Comparison of ENCODE assay signal across 14 mouse cellular contexts in genomic region chr7:19540771-19541566, GRCm38 (mm10). TPM values are rescaled to one million over a fixed set of nuclear protein-coding genes. Genes with fewer than 3 reads are reported as not detected.
DNase-seq lines count a peak whose midpoint lies in the region; ATAC-seq lines count a peak whose summit lies in the region.
"Had no signal": no experiment of that assay in that cellular context is flagged by ENCODE, and none has a peak within 500 bp of the region (broad histone marks: within the 10 kb centered on the region; RNA-seq: fewer than 3 reads in every experiment).

No protein-coding gene starts in this region.

- peak overlapping the region; percentile 63; the same call in 1 of the 2 replicates for H3K27ac ChIP-seq in forebrain, embryonic 12.5 days
- H3K27ac ChIP-seq in forebrain, embryonic 16.5 days (ENCODE audit: low read length), result no peak overlapping the region
- H3K27ac ChIP-seq: embryonic facial prominence, embryonic 10.5 days; liver, embryonic 14.5 days had no signal

- H3K27me3 ChIP-seq in forebrain, embryonic 12.5 days, result no peaks in the 10 kb centered on the region
- no peaks in the 10 kb centered on the region for H3K27me3 ChIP-seq in forebrain, embryonic 16.5 days (replicated peaks; ENCODE audit: control insufficient read depth, insufficient read depth, low read length)

- H3K9ac ChIP-seq in forebrain, embryonic 12.5 days, result no peak overlapping the region
- H3K9ac ChIP-seq in forebrain, embryonic 16.5 days (replicated peaks; ENCODE audit: low read depth, low read length), result no peak overlapping the region
- H3K9ac ChIP-seq: liver, embryonic 14.5 days had no signal

- DNase-seq in kidney, adult 9 months, result peak; percentile 31
- DNase-seq in kidney, postnatal 10 days, result no peak
- peak; percentile 65 for DNase-seq in cerebellum, postnatal 10 days
- peak; percentile 49 for DNase-seq in lung, postnatal 25 days (ENCODE audit: low spot score)
- DNase-seq in urinary bladder, postnatal 4 days (ENCODE audit: low spot score in 2 of 2), result no peak
- DNase-seq in layer of hippocampus, adult 11-12 months (ENCODE audit: low spot score), result no peak
- DNase-seq: retina, postnatal 1 day had no signal

- no peak overlapping the region for H3K4me2 ChIP-seq in forebrain, embryonic 12.5 days
- no peak overlapping the region for H3K4me2 ChIP-seq in forebrain, embryonic 16.5 days (ENCODE audit: low read length)
- H3K4me2 ChIP-seq: midbrain, embryonic 11.5 days had no signal

- no peaks in the 10 kb centered on the region for H3K9me3 ChIP-seq in forebrain, embryonic 12.5 days
- H3K9me3 ChIP-seq in forebrain, embryonic 16.5 days (ENCODE audit: control insufficient read depth, low read length), result no peaks in the 10 kb centered on the region
- H3K9me3 ChIP-seq: embryonic facial prominence, embryonic 10.5 days had no signal

- H3K36me3 ChIP-seq in forebrain, embryonic 12.5 days (replicated peaks), result no peaks in the 10 kb centered on the region
- H3K36me3 ChIP-seq in forebrain, embryonic 16.5 days (ENCODE audit: control insufficient read depth, insufficient read depth), result no peaks in the 10 kb centered on the region

- H3K4me3 ChIP-seq in forebrain, embryonic 12.5 days (replicated peaks), result no peak overlapping the region
- H3K4me3 ChIP-seq in forebrain, embryonic 16.5 days (replicated peaks; ENCODE audit: low read length), result no peak overlapping the region
- H3K4me3 ChIP-seq: embryonic facial prominence, embryonic 10.5 days had no signal

- H3K4me1 ChIP-seq in forebrain, embryonic 12.5 days, result peaks cover 22% of the 10 kb centered on the region
- H3K4me1 ChIP-seq in forebrain, embryonic 16.5 days (replicated peaks; ENCODE audit: control insufficient read depth, insufficient read depth, low read length), result peaks cover 26% of the 10 kb centered on the region

- 98% methylated on average over 2 of the region's 2 CpGs for WGBS in forebrain, embryonic 12.5 days
- WGBS in forebrain, embryonic 16.5 days, result 60% methylated on average over 2 of the region's 2 CpGs

- no peak for ATAC-seq in forebrain, embryonic 12.5 days (ENCODE audit: low FRiP score)
- ATAC-seq in forebrain, embryonic 16.5 days, result no peak

RNA-seq across cellular contexts. Expression of gene Ppp1r37, which starts 21.9 kb away (rescaled TPM):
- 34.9 and 35.4 TPM in 2 replicates for polyA plus RNA-seq in forebrain, embryonic 12.5 days (2016; fragmentation: Nextera tagmentation; extraction: Ambion mirVana)
- 31.9 and 38.8 TPM in 2 replicates for polyA plus RNA-seq in forebrain, embryonic 16.5 days (2015; fragmentation: Nextera tagmentation; extraction: Ambion mirVana)

RNA-seq across cellular contexts. Expression of gene Nkpd1, which starts 23.3 kb away (rescaled TPM):
- polyA plus RNA-seq in forebrain, embryonic 12.5 days (2016; fragmentation: Nextera tagmentation; extraction: Ambion mirVana), result 0.17 TPM in 1 of 2 replicates, not detected in the other
- 0.81 and 0.90 TPM in 2 replicates for polyA plus RNA-seq in forebrain, embryonic 16.5 days (2015; fragmentation: Nextera tagmentation; extraction: Ambion mirVana)
- polyA plus RNA-seq: intestine, postnatal 0 days; midbrain, embryonic 11.5 days; neural tube, embryonic 11.5 days had no signal

RNA-seq across cellular contexts. Expression of gene Trappc6a, which starts 32.8 kb away (rescaled TPM):
- 43.6 and 47.5 TPM in 2 replicates for polyA plus RNA-seq in forebrain, embryonic 12.5 days (2016; fragmentation: Nextera tagmentation; extraction: Ambion mirVana)
- 29.4 and 31.2 TPM in 2 replicates for polyA plus RNA-seq in forebrain, embryonic 16.5 days (2015; fragmentation: Nextera tagmentation; extraction: Ambion mirVana)

RNA-seq across cellular contexts. Expression of gene Bloc1s3, which starts 32.8 kb away (rescaled TPM):
- polyA plus RNA-seq in forebrain, embryonic 12.5 days (2016; fragmentation: Nextera tagmentation; extraction: Ambion mirVana), result 3.5 and 3.9 TPM in 2 replicates
- 3.7 and 4.9 TPM in 2 replicates for polyA plus RNA-seq in forebrain, embryonic 16.5 days (2015; fragmentation: Nextera tagmentation; extraction: Ambion mirVana)

RNA-seq across cellular contexts. Expression of gene Zfp296, which starts 36.1 kb away (rescaled TPM):
- 0.18 and 0.34 TPM in 2 replicates for polyA plus RNA-seq in forebrain, embryonic 12.5 days (2016; fragmentation: Nextera tagmentation; extraction: Ambion mirVana)
- 0.26 TPM in 1 of 2 replicates, not detected in the other for polyA plus RNA-seq in forebrain, embryonic 16.5 days (2015; fragmentation: Nextera tagmentation; extraction: Ambion mirVana)

Comparison
In these comparisons a context has a peak if more than half of its experiments do, and no peak if none do; other contexts are left out.
1. DNase-seq: peak in kidney, adult 9 months (single experiment), cerebellum, postnatal 10 days (2 of 2) and lung, postnatal 25 days (single experiment); none in kidney, postnatal 10 days (single experiment), urinary bladder, postnatal 4 days (0 of 2) and layer of hippocampus, adult 11-12 months (single experiment).